Mouse (Mus musculus): Measurements from ENCODE around the gene Map1s. TPM values are rescaled to one million over a fixed set of nuclear protein-coding genes. Genes with fewer than 3 reads are reported as not detected.

Gene Map1s
- total RNA-seq (2023; ENCODE audit: inconsistent age), result 54.1 to 74.7 TPM (median 67.4 TPM) in 4 replicates

GRCm38 (mm10) chr8:70905831-70906736, at the start of gene Map1s:
Map1s (plus strand) TSS chr8:70905932.

DNA sequence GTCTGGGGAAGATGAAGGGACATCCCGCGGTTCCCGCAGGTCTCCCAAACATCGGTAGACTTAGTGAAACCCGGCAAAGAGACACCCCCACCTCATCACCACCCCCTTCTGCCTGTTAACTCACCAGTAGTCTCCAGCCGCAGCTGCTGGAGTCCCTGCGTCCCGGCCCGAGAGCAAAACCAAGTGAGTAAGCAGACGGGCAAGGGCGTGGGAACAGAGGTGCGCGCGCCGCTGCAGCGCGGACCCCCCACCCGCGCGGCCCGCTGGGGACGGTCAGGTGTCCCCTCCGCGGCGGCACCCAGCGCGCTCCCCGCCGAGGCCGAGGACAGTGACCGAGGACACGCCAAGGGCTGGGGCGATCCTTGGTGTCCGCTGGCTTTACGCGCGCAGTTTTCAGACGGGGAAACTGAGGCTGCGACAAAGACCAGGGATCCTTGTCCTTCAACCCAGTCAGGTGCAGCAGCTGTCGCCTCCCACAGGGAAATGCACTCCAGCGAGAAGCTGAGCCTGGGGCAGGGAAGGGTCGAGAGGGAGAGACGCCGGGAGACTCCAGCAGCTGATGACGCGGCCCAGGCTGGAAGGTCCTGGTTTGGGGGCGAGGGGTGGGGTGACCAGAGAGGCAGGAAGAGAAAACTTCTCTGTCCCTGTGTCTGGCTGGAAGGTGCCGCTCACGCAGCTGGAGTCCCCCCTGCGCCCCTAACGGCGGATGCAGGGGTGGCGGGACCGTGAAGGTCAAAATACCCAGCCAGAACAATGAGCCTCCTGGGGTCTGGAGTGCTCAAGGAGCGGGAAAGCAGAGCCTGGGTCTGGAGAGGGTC, 42.7 kb upstream of the Map1s start, which contains the start of gene Kcnn1:
TSS of gene Kcnn1 (minus strand) at position 435 of the 818 bp plus-strand sequence.

DNA sequence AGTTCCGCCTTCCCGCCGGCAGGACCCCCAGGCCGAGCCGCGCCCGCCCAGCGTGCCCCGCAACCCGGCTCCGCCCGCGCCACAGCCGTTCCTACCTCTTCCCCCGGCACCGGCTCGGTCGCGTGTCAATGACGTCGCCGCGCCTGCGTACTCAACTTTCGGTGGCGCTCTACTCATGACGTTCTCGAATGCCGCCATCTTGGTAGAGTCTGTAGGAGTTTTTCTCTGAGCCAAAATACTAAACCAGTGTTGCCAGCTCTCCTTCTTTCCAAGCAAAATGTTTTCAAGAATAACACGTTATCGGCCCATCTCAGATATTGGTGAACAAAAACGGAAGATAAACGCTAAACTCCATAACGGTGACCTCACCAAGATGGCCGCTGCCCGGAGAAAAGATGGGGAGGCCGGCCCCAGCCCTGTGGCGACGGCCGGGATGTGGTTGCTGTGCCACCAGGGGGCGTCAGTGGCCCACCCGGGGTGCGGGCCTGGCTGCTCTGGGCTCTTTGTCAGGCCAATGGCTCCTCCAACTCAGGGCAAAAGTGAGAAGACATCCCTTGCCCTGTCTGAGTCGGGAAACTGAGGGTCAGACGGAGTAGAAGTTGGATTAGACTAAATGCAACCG, 32.3 kb upstream of the Map1s start, which contains the start of gene Ccdc124:
TSS of gene Ccdc124 (minus strand) at position 572 of the 622 bp plus-strand sequence.

DNA sequence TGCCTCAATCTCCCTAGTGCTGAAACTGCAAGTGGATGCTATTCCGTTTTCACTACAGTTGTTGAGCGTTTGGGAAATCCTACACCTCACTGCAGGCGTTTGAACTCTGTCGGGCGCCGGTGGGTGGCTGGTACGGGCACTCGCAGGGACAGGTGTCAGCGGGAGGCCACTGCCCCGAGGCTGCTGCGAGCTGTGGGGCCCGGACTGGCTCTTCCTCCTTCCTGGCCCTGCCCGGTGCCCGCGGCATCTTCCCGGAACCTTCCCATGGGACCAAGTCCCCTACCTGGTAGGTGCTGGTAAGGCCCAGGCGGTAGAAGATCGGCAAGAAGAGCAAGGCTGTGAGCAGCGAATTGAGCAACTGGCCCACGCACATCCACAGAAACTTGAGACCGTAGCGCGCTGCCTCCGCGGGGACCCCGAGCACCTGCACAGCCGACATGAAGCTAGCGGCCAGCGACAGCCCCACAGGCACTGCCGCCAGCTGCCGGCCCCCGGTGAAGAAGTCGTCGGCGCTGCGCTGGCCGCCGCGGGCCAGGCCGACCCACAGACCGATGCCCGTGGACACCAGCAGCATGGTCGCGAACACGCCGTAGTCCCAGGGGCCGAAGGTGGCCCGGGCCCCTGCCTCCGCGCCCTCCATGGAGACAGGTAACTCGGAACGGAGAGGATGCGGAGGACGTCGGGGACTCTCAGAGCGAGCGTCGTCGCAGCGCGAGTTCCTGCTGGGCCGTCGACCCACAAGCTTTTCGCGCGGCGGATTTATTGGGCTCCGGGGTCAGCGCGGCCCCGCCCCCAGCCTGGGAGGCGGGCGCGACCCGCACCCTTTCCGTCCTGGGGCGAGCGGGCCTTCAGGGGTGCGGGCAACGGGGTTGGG, 13.5 kb upstream of the Map1s start, which contains the start of gene Slc5a5:
TSS of gene Slc5a5 (minus strand) at position 736 of the 874 bp plus-strand sequence.

DNA sequence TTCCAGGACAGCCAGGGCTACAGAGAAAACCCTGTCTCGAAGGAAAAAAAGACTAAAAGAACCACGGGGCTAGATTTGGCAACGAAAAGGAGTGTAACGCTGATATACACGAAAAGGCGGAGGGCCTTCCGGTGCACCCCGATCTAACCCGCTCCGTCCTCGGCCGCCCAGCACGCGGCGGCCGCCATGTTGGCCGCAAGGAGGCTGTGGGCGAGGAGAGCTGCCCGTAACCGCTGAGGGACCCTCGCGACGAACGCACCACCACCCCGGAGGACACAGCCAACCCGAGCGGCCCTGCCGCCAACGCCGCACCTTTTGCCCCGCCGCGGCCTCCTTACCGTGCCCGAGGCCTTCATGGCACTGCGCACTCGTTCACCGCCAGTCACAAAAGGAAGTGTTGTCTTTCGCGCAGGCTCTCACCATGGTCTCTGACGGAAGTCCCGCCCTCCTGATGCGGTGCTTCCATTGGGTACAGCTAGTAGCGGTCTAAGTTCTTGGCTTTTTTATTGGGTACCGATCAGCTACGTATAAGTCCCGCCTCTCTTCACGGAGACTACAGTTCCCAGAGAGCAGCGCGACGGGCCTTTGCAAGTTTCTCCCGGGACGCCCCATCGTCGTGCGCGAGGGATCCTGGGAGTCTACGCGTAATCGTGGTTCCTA, 8.6 kb upstream of the Map1s start, which contains the start of gene Rpl18a:
TSS of gene Rpl18a (minus strand) at position 392 of the 660 bp plus-strand sequence.

Other genes with a start within 250 kb of the Map1s start
- 7.3 to 13.8 TPM (median 11.9 TPM) in 4 replicates for gene Pgpep1, start 245.5 kb upstream of the Map1s start, total RNA-seq (2023; ENCODE audit: inconsistent age)
- 110 to 142 TPM (median 130 TPM) in 4 replicates for gene Lsm4, start 232.7 kb upstream of the Map1s start, total RNA-seq (2023; ENCODE audit: inconsistent age)
- 2,155 to 2,567 TPM (median 2,406 TPM) in 4 replicates for gene Jund, start 207.0 kb upstream of the Map1s start, total RNA-seq (2023; ENCODE audit: inconsistent age)
- gene Iqcn, start 202.5 kb upstream of the Map1s start, total RNA-seq (2023; ENCODE audit: inconsistent age), result 40.3 to 68.5 TPM (median 46.5 TPM) in 4 replicates
- gene Gm3336, start 187.4 kb upstream of the Map1s start, total RNA-seq (2023; ENCODE audit: inconsistent age), result 0.87 to 2.4 TPM in 2 of 4 replicates, not detected in the others
- 2.7 to 6.0 TPM (median 3.9 TPM) in 4 replicates for gene Pde4c, start 182.2 kb upstream of the Map1s start, total RNA-seq (2023; ENCODE audit: inconsistent age)
- 8.1 to 11.7 TPM (median 10.3 TPM) in 4 replicates for gene Rab3a, start 151.3 kb upstream of the Map1s start, total RNA-seq (2023; ENCODE audit: inconsistent age)
- 23.5 to 28.2 TPM (median 25.8 TPM) in 4 replicates for gene Mpv17l2, start 145.0 kb upstream of the Map1s start, total RNA-seq (2023; ENCODE audit: inconsistent age)
- 23.1 to 25.4 TPM (median 24.1 TPM) in 4 replicates for gene Pik3r2, start 129.2 kb upstream of the Map1s start, total RNA-seq (2023; ENCODE audit: inconsistent age)
- 195 to 225 TPM (median 218 TPM) in 4 replicates for gene Mast3, start 100.9 kb upstream of the Map1s start, total RNA-seq (2023; ENCODE audit: inconsistent age)
- gene Il12rb1, start 97.5 kb upstream of the Map1s start, total RNA-seq (2023; ENCODE audit: inconsistent age), result 0.70 to 2.7 TPM (median 1.5 TPM) in 4 replicates
- gene Arrdc2, start 66.2 kb upstream of the Map1s start, total RNA-seq (2023; ENCODE audit: inconsistent age), result 19.3 to 21.0 TPM (median 20.2 TPM) in 4 replicates
- gene Kcnn1, start 42.7 kb upstream of the Map1s start, total RNA-seq (2023; ENCODE audit: inconsistent age), result 0.15 to 0.18 TPM in 2 of 4 replicates, not detected in the others
- 36.9 to 45.2 TPM (median 43.9 TPM) in 4 replicates for gene Ccdc124, start 32.0 kb upstream of the Map1s start, total RNA-seq (2023; ENCODE audit: inconsistent age)
- gene Slc5a5, start 13.2 kb upstream of the Map1s start, total RNA-seq (2023; ENCODE audit: inconsistent age), result not detected in 4 replicates
- 4,077 to 4,166 TPM (median 4,161 TPM) in 4 replicates for gene Rpl18a, start 8.5 kb upstream of the Map1s start, total RNA-seq (2023; ENCODE audit: inconsistent age)

Measured in B cell, adult (primary cell).